Mouse (Mus musculus): ENCODE data around the gene Phf10.

DNA sequence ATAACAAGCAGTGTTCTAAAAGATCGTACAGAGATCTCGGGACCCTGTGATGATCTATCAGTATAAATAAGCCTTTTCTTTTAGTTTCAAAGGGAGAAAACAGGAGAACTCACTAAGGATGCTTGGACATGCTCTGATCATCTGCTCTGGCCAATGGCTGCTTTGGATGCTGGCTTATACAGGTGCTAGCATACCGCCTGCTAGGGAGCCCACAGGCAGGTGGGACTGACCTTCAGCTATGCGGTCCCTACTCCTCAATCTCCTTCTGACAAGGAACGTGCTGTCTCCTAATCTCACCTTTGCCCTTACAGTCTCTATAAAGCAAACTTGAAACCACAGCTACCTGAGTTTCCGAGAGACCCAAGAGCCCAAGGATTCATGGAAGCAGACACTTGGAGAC, 56.9 kb downstream of the Phf10 start:
- TF ChIP-seq CTCF (IDR thresholded peaks at IDR 0.05; ENCODE audit: borderline replicate concordance, insufficient read depth, low read length): no peak
- TF ChIP-seq POLR2A (IDR thresholded peaks at IDR 0.05; ENCODE audit: low read depth, low read length): no peak
